Mouse (Mus musculus): ENCODE data around the gene Espl1.

The Espl1 gene

DNA sequence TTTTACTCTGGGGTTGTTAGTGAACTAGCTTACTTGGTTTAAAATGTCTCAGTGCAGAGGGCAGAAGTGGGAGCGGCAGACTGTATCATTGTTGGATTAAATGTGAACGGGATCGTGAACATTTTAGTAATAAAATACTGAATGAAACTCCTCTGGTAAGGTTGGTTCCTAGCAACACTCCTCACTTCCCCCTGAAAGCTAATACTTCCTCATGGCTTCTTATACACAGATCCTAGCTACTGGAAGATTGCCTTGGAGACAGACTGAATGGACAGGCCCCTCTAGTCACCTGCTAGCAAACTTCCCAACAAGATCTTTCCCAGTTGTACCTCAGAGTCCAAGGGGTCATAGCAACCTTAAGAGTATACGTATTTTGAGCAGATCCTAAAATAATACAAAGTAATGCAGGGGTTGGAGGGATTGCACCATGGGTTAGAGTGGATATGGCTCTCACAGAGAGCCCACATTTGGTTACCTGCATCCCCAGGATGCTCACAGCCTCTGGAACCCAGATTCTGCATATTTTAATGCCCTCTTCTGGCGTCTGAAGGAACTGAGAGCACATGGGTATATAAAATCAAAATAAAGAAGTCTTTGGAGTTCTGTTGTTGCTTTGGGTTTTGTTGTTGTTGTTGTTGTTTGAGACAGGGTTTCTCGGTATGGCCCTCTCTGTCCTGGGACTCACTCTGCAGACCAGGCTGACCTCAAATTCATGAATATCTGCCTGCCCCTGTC is 21.9 kb upstream of the Espl1 start:
- DNase-seq (ENCODE audit: low read depth): no peak

DNA sequence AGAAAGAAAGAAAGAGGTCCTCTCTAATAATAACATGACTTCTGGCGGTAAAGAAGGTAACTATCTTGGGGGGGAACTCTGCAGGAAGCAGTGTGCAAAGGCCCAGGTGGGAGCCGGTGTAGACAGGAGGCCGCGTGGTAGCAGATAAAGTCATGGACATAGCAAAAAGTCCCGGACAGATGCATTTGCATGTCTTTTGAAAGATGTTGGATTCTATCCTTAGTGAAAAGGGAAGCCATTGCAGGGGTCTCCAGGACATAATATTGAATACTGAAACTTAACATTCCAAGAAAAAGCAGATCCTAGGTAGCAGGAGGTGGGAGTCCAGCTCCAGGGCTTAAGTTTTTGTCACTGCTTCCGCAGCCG is 17.4 kb upstream of the Espl1 start:
- no peak for DNase-seq (ENCODE audit: low read depth)

DNA sequence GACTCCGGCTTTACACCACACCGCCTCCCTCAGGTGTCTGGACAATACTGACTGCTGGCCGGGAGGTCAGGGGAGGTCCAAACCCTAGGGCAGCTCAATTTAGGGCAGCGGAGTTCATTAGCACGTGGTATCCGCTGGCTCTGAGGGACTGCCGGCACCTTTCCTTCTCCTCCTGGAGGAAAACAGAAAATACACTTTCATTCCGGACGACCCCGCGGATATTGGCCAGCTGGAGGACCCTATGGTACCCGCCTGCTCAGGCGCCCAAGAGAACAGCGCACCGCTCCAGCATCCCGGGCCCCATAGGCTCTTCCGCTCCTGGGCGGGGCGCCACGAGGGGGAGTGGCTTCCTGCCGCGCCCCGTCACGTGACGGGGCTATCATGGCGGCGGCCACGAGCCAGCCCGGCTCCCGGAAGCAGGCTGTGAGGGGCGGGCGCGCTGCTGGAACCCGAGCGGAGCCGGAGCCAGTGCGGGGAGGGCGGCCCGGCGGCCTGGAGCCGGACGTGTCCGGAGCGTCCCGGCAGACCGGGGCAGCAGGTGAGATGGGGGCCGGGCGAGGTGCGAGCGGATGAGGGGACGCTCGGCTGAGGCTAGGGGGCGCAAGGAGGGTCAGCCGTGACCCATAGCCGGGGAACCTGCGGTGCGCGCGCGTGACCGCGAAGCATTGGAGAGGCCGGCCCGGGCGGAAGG is 16.8 kb upstream of the Espl1 start, which contains the start of gene Mfsd5:
Gene Mfsd5, plus strand, starts transcription at position 363 of the 691 bp plus-strand sequence.
- peak; percentile 95 for DNase-seq (ENCODE audit: low read depth)

DNA sequence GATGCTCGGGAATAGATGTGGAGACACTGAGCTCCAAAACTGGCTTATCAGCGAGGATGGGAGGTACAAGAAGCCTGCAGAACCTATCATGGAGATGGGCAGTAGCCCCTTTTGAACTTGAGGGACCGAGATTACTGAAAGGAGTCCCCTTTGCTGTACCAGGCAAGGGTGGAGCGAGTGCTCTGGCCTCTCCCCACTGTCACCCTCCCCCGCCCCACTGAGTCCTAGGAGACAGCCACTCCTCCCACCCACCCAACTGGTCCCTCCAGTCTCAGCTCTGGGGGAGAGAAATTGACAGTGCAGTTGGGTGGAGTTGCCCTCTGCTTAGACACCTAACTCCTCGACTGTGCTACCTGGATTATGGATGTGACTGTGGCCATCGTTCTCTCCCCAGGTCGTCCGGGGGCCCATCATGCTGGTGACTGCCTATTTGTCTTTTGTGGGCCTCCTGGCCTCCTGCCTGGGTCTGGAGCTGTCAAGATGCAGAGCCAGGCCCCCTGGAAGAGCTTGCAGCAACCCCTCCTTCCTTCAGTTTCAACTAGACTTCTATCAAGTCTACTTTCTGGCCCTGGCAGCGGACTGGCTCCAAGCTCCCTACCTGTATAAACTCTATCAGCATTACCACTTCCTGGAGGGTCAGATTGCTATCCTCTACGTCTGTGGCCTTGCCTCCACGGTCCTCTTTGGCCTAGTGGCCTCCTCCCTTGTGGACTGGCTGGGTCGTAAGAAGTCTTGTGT is 16.1 kb upstream of the Espl1 start:
- no peak for DNase-seq (ENCODE audit: low read depth)

DNA sequence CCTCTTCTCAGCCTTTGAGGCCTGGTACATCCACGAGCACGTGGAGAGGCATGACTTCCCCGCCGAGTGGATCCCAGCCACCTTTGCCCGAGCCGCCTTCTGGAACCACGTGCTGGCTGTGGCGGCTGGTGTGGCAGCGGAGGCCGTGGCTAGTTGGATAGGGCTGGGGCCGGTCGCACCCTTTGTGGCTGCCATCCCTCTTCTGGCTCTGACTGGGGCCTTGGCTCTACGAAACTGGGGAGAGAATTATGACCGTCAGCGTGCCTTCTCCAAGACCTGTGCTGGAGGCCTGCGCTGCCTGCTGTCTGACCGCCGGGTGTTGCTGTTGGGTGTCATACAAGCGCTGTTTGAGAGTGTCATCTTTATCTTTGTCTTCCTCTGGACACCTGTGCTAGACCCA is 15.4 kb upstream of the Espl1 start:
- no peak for DNase-seq (ENCODE audit: low read depth)

DNA sequence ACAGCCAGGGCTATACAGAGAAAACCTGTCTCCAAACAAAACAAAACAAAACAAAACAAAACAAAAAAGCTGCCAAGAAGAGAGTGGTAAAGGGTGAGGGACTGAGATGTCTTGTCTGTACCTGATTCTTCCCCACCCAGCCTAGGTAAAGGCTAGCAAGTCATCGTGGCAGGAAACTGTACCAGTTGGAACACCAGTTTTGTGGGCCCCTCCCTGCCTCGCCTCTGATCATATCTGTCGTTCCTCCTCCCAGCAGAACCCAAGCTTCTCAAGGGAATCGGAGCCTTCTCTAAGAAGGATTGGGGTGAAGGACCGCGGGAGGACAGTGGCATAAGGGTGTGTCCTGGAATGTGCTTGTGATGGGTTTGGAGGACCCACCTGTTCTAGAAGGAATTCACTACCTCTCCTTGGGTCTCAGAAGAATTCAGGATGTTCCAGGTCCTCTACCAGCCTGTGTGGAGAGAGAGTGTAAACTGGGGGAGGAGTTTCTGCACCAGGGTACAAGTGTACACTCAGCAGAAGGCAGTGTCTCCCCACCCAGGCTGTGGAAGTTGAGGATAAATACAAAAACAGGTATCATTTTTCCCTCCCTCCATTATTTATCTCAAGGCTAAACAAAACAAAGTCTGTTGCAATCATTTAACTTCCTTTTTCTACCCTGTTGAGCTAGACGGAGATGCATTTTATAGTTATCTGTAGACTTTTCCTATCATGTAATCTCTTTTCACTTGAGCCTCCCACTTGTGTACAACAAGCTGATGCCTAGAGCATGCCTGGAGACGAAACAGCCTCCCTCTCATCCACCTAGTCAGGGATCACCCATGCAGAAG is 13.4 kb upstream of the Espl1 start:
- no peak for DNase-seq (ENCODE audit: low read depth)

DNA sequence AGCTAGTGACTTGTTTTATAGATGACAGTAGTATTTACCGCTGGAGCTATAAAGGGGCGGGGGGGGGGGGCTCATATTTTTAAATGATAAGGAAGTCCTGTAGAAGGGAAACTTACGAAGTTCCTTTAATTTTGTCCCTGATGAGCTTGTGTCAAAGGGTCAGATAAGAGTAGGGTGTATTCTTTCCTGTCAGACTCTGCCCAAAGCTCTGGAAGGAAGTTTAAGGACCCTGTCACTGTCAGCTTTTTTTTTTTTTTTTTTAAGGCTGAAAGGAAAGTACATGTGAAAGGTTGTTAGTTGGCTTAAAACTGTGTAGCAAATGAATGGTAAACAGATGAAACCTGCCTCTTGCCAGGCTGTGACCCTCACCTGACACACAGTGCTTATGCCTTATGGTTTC is 12.4 kb upstream of the Espl1 start:
- DNase-seq (ENCODE audit: low read depth): no peak

DNA sequence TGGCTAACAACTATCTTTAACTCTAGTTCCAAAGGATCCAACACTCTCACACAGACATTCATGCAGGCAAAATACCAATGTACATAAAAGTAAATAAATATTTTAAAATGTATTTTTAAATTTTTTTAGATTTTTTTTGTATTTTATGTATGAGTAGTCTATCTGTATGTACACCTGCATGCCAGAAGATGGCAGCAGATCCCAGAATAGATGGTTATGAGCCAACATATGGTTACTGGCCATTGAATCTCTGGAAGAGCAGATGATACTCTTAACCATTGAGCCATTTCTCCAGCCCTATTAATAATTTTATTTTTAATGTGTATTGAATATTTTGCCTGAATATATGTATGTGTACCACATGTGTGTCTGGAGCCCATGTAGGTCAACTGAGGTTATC is 8.7 kb upstream of the Espl1 start:
- DNase-seq (ENCODE audit: low read depth): peak; percentile 81

DNA sequence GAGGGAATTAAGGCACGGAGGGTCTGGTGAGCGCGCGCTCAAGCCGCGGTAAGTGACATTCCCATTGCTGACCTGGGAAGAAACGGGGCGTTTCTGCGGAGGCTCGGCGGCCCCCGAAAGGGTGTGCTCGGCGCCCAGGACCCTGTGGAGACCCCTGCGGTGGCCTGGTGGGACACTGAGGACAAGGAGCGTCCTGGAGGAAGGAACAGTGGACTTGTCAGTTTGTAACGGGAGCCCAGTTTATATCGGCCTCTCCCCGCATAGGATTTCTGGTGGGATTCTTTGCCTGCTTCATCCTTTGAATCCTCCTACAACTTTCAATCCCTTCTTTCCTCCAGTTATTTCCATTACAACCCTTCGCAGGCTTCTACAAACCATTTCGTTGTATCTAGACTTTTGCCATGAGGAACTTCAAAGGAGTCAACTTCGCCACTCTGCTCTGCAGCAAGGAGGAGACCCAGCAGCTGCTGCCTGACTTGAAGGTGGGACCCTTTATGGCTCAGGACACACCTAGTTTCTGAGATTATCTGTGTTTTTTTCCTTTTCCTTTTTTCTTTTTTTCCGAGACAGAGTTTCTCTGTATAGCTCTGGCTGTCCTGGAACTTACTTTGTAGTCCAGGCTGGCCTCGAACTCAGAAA is 421 bp downstream of the Espl1 start:
- DNase-seq (ENCODE audit: low read depth): no peak

DNA sequence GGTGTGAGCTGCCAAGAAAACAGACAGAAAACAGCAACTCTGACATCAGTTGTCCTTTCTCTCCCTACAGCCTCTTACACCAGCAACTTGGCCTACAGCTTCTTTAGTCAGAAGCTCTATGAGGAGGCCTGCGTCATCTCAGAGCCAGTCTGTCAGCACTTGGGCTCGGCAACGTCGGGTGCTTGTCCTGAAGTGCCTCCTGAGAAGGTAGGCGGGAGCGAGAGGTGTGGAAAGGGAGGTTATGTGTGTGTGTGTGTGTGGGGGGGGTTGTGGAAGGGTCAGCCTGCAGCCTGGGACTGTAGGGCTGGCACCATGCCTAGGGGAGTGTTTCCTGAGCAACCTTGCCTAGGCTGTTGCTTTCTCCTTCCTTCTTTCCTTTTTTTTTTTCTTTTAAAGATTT is 6.5 kb downstream of the Espl1 start:
- DNase-seq (ENCODE audit: low read depth): no peak

DNA sequence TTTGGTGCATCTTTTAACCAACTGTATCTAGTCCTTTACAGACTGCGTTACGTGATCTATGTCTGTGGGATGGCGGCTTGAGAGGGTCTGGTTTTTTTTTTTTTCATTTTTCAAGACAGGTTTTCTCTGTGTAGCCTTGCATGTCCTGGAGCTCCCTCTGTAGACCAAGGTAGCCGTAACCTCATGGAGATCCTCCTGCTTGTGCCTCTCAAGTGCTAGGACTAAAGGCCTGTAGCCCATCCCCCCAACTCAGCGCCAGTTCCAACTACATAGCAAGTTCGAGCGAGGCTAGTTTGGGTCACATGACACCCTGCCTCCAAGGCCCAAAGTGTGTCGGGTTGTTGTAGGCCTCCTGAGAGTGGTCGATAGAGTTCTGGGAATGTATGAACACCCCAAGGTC is 12.7 kb downstream of the Espl1 start:
- DNase-seq (ENCODE audit: low read depth): no peak

DNA sequence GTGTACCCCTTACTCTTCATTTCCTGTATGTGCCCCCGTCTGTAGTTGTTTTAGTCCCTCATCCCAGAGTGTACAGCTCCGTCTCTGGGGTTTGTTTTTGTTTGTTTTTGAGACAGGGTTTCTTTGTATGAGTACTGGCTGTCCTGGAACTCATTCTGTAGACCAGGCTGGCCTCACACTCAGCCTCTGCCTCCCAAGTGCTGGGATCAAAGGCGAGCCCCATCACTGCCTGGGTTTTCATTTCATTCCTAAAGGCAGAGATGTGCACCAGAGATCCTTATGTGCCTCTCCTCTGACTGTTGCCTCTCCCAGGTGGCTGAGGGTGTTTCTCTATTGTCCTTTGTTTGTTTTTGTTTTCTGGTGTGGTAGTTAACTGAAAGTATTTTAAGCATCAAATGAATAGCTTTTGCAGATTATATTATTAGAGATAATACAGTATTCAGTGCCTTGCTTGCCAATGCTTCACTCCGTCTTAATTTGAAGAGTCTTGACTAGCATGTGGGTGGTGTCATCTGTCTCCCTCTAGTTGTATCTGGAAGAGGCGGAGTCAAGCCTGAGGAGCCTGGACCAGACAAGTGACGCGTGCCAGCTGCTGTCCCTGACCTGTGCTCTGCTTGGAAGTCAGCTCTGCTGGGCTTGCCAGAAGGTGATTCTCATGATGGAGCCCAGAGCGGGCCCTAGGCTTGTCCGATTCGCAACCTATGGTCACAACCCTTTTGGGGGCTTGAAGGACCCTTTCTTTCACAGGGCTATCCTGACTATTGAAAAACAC is 14.2 kb downstream of the Espl1 start:
- DNase-seq (ENCODE audit: low read depth): no peak

DNA sequence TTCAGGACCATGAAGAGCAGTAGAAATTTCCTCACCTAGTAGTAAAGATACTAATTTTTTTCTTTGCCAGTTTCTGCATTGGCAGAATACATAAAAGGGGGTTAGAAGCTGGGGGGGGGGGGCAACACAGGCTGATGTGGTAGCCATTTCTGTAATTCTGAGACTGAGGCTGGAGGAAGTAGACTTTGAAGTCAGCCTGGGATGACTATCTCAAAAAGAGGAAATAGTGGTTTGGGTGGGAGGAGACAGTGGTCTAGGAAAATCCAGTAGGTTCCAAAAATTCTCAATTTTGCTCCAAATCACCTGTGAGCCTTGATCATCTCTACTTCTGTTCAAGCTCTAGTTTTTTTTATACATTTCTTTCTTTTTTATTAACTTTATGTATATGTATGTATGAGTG is 15.4 kb downstream of the Espl1 start:
- no peak for DNase-seq (ENCODE audit: low read depth)

DNA sequence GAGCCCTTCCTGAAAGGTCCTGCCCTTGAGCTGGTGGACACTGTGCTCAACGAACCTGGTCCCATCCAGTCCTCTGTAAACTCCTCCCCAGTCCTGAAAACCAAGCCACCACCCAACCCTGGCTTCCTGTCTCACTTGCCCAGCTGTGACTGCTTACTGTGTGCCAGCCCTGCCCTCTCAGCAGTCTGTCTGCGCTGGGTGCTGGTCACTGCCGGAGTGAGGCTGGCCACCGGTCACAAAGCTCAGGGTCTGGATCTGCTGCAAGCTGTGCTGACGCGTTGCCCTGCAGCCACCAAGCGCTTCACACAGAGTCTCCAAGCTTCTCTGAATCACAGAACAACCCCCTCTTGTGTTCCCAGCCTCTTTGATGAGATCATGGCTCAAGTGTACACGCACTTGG is 19.2 kb downstream of the Espl1 start:
- DNase-seq (ENCODE audit: low read depth): no peak

DNA sequence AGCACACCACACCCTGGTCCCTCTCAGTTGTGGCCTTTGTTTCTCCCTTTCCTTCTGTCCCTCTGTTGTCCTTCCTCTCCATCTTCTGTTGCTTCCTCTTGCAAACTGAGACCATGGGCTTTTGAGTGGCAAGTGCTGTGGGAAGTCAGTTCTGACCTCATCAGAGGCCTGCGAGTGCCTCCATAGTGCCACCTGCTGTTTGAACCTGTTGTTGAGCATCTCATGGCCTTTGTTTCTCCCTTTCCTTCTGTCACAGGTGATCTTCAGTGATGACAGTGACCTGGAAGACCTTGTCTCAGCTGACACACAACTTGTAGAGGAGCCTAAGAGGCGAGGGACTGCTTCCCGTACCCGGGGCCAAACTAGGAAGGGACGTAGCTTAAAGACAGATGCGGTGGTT is 20.2 kb downstream of the Espl1 start:
- DNase-seq (ENCODE audit: low read depth): peak; percentile 78

DNA sequence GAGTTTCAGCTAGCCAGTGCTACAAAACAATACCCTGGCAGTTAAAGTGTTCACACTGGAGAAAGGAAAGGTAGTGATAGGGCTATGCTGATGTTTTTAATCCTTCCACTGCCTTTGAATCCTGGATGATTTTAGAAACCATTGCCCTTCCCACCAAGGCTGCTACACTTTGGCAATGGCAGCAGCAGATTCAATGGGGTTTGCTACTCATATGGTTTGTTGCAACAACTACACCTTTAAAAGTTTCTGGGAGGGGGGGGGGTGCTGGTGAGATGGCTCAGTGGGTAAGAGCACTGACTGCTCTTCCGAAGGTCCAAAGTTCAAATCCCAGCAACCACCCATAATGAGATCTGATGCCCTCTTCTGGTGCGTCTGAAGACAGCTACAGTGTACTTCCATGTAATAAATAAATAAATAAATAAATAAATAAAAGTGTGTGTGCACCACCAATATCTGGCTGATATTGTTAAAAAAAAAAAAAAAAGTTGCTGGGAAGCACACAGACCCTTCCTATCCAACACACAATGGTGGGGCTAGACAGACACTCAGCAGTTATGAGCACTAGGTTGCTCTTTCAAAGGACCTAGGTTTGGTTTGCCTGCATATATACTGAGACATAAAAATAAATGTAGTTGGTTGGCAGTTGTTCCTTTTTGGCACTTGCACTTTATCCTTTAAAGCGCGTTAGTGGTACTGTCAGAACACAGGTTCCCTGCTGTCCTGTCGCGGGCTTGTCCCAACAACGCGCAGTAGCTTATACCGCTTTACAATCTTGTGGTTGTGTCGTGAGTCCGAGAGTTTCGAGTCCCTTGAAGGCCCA is 28.8 kb downstream of the Espl1 start:
- DNase-seq (ENCODE audit: low read depth): no peak

DNA sequence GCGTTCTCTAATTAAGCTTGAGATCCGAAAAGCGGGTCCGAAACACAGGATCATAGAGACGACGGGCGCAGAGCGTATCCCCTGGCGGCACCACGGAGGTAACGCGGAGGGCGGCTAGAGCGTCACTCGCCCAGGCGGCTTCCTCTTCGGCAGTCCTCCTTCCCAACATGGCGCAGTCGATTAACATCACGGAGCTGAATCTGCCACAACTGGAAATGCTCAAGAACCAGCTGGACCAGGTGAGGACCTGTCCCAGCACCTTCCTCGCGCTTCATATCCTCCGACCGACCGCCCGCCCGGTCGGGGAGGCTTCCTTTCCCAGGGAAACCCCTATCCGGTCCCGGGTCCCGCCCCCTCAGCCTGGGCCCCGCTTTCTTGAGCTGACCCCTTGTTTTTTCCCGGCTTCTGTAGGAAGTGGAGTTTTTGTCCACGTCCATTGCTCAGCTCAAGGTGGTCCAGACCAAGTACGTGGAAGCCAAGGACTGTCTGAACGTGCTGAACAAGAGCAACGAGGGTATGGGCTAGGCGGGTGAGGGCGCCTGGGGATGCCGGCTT is 30.0 kb downstream of the Espl1 start, which contains the start of gene Pfdn5:
Gene Pfdn5, plus strand, starts transcription at position 95 of the 555 bp plus-strand sequence.
- peak; percentile 86 for DNase-seq (ENCODE audit: low read depth)

DNA sequence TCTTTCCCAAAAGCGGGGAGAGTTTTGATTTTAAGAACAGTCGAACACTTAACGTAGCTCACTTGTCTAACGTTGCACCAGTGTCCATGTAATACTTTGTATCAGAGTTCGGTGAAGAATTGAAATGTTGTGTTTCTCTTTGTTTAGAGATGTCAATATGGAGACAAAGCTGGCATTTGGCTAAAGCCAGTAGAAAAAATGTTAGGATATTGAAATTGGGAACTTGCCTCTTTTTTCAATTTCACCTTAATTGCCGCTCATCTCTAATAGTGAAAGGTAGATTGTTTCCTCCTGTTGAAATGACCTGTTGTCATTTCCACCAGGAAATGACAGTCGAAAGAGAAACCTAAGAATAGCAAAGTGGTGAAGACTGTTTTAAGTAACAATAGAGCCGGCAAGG is 30.8 kb downstream of the Espl1 start:
- peak; percentile 33 for DNase-seq (ENCODE audit: low read depth)

DNA sequence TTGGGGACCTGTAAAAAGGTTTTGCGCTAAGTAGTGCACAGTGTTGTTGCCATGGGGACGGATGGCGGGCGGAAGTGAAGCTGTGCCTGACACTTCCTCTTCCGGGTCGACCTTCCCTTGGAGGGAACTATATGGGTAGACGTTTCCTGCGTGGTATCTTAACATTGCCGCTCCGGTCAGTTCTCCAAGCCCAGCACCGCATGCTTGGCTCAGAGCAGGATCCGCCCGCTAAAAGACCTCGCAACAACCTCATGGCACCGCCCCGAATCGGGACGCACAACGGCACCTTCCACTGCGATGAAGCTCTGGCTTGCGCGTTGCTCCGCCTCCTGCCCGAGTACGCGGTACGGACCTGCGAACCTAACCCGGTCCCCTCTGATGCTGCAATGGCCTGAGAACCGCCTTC is 35.5 kb downstream of the Espl1 start, which contains the start of gene Myg1:
Gene Myg1, plus strand, starts transcription at position 100 of the 406 bp plus-strand sequence.
- peak; percentile 95 for DNase-seq (ENCODE audit: low read depth)

DNA sequence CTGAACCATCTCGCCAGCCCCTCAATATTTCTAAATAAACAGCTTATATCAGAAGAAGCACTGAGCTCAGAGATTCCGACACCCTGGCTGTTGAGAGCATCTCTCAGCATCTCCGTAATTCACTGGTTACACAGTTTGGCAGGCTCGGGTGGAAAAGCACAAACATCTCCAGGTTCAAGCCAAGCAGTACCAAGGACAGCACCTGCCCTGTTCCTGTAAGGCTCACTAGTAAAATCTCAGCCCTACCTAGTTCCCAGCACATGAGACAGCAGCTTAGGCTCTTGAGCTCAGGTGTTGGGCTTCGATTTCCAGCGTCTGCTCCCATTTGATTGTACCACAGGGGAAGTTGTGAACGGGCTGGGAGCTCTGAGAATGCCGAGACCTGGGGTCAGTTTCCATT is 39.2 kb downstream of the Espl1 start:
- no peak for DNase-seq (ENCODE audit: low read depth)
